Mouse (Mus musculus) spleen, embryonic (tissue): ENCODE results near the gene Copb1.

ENCODE experiments used
- CTCF ChIA-PET: fragments of 350-600 bp; sonication (Branson Sonifier 250); formaldehyde crosslinking; loops from one replicate; lab custom pipeline; 2022; lab: Charles Lee

The Copb1 gene

GRCm38 (mm10) chr7:114253885-114254833 lies at the start of gene Copb1:
TSS of gene Copb1 (minus strand) at chr7:114254711.
- CTCF ChIA-PET = interaction anchor here (0.6 to 1.1 kb wide), 3 partner anchors 9 to 25 kb away, joined by 3 to 5 read pairs (median 3); no protein-coding TSS in a partner anchor

DNA sequence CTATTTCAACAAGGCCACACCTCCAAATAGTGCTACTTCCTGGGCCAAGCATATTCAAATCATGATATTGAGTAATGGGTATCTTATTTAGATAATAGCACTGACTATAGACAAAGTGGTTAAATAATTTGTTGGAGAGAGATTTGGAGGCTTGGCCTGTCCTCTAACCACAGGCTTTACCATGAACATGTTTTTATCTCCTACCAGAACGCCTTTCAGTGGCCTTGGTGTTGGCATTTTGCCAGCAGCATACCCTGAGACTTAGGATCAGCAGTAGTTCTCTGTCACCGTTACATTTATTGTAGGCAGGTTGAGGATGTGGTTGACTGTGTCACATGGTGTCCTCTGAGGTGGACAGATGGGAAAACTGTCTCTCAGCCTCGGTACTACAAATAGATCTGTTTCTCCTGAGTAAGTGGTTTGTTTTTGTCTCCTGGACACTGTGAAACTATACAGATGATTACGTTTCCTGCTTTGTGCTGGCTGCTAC lies 46.8 kb upstream of the Copb1 start:
- CTCF ChIA-PET = no interaction called here

- CTCF ChIA-PET = no interaction called here
Measured at GRCm38 (mm10) chr7:114300782-114301181, 46.3 kb upstream of the Copb1 start.

GRCm38 (mm10) chr7:114299247-114299646 lies 44.7 kb upstream of the Copb1 start:
- CTCF ChIA-PET = no interaction called here

DNA sequence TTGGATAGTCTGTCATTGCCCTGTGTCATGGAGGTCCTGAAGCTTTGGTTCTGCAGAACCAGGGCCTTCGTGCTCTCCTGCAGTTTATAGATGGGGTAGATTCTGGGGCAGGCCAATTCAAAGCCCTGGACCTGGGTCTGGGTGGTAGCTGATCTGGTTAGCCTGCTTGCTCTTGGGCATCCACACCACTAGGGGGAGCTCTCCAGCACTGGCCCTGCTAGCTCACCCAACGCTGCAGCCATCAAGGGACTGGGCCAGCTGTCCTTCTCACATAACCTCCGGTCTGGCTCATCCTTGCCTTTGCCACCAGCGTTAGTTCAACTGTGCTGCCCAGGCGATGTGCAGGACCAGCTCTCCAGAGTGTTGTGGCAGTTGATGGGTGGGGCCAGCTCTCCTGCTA lies 40.2 kb upstream of the Copb1 start:
- CTCF ChIA-PET = interaction anchor here (0.5 to 0.6 kb wide), 2 partner anchors 10 to 60 kb away, joined by 3 read pairs; no protein-coding TSS in a partner anchor

DNA sequence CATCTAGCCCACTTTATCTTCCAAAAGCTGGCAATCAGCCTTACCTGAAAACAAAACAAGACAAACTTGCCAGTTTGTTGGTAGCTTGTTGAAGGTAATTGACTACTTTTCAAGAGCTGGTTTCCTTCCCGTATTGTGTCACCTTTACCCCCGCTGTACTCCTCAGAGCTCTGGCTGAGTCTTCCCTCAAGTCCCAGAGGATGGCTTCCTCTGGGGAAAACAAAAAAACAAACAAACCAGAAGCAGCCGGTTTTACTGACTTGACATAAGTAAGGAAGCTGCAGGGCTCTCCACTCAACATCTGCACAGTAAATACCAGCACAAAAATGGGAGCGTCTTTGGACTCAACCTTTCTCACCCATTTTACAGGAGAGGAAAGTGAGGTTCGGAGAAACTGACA lies 39.4 kb upstream of the Copb1 start:
- CTCF ChIA-PET = interaction anchor here (0.6 kb wide), 2 partner anchors 92 to 194 kb away, joined by 4 to 8 read pairs; no protein-coding TSS in a partner anchor

DNA sequence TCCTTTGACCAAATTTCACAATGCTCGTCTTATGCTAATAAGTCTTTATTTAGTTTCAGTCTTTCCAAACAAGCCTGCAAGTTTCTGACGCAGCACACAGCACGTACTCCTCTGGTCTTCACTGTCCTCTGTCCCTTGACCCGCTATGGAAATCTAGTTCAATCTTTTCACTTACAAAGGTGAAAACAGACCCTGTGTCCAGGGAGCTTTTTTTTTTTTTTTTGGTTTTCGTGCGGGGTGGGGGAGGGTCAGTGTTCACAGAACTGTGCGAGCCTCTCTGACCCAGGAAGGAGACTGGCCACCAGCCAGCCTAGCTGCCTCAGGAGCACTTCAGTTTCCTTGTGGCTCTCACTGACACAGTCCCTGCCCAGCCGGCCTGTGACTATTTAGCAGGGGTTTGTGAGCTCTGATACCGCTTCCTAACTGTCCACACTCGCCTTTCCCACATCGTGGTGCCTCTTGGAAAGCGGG lies 38.0 kb upstream of the Copb1 start:
- CTCF ChIA-PET = interaction anchor here (0.5 to 1.7 kb wide), 7 partner anchors 23 to 1235 kb away, joined by 3 to 6 read pairs (median 4); no protein-coding TSS in a partner anchor

GRCm38 (mm10) chr7:114291461-114292335 lies 37.2 kb upstream of the Copb1 start:
- CTCF ChIA-PET = interaction anchor here (0.5 to 1.7 kb wide), 7 partner anchors 11 to 190 kb away, joined by 3 to 6 read pairs (median 4); no protein-coding TSS in a partner anchor

- CTCF ChIA-PET = interaction anchor here (0.6 to 1.7 kb wide), 2 partner anchors 10 to 162 kb away, joined by 3 to 4 read pairs; no protein-coding TSS in a partner anchor
Measured at GRCm38 (mm10) chr7:114290078-114290506, 35.6 kb upstream of the Copb1 start.

DNA sequence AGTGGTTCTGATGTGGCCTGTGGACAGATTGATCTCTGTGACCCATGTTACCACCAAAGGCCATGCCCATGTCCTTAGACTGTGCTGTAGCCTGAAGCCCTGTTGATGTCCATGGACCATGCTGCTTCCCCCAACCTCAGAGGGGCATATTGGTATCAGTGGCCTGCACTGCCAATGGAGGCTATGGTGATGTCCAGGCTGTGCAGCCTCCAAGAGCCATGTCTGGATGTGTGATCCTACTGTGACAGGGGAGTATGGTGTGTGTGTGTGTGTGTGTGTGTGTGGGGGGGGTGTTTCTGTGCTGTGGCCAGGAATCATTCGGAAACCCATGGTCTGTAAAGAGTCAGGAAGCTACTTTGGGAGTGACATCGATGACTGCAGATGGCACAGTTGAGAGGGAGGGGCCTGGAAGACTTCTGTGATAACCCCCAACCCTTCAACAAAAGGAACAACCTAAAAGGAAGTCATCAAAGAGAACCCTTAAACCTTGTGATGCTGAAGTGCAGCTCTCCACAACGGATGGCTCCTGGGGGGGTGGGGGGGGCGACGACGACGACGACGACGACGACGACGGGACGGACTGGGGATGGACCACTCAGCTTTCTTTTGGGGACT lies 29.9 kb upstream of the Copb1 start:
- CTCF ChIA-PET = interaction anchor here (0.6 to 0.7 kb wide), 4 partner anchors 10 to 165 kb away, joined by 3 to 5 read pairs (median 4); no protein-coding TSS in a partner anchor

DNA sequence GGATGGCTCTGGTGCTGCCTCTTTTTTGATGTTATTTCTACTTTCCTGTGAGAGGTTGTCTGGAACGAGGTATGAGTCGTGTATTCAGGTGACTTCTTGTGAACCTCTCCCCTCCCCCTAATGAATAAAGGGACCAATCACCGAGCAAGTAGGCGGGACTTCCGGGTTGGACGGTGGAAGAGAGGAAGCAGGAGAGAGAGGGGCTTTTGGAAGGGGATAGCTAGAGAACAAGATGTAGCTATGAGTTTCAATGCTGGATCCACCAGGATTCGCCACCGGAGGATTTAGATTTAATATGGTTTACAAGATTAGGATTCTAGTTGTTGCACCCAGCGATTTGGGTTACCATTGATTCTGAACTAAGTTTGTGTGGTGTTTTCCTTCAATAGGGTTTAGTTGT lies 28.5 kb upstream of the Copb1 start:
- CTCF ChIA-PET = interaction anchor here (1.0 kb wide), 1 partner anchor 32 kb away, joined by 3 read pairs; no protein-coding TSS in a partner anchor

DNA sequence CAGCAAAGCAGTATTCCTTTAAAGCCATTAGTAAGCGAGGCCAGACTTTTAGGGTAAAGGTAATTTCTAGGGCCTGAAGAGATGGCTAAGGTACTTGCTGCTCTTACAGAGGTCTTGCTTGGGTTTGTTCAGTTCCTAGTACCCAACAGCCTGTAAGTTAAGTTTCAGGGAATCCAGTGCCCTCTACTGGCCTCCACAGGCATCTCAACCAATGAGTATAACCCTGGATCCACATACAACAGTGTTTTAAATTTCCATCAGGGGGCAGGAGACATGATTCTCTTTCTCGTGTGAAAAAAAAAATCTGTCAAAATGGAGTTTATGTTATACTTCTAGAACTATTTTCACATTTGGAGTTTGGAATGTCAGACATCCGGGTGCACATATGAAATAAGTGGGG lies 27.2 kb upstream of the Copb1 start:
- CTCF ChIA-PET = no interaction called here

GRCm38 (mm10) chr7:114276005-114276752 lies 21.7 kb upstream of the Copb1 start, which contains the start of gene Psma1:
TSS of gene Psma1 (minus strand) at chr7:114276118.
- CTCF ChIA-PET = interaction anchor here (1.4 kb wide), 1 partner anchor 139 kb away, joined by 4 read pairs; the partner anchor contains the start of gene Pde3b

- CTCF ChIA-PET = interaction anchor here (0.6 to 1.4 kb wide), 3 partner anchors 140 to 761 kb away, joined by 4 to 15 read pairs (median 5); partner anchors contain the start of gene Pde3b
Measured at GRCm38 (mm10) chr7:114275372-114276004, 21.0 kb upstream of the Copb1 start.

GRCm38 (mm10) chr7:114268446-114268845 lies 13.9 kb upstream of the Copb1 start:
- CTCF ChIA-PET = no interaction called here

GRCm38 (mm10) chr7:114251684-114252083 lies 2.8 kb downstream of the Copb1 start:
- CTCF ChIA-PET = interaction anchor here (0.6 to 0.8 kb wide), 4 partner anchors 20 to 150 kb away, joined by 3 to 6 read pairs (median 4); no protein-coding TSS in a partner anchor

GRCm38 (mm10) chr7:114233980-114234379 lies 20.5 kb downstream of the Copb1 start:
- CTCF ChIA-PET = interaction anchor here (0.7 kb wide), 1 partner anchor 61 kb away, joined by 3 read pairs; no protein-coding TSS in a partner anchor

DNA sequence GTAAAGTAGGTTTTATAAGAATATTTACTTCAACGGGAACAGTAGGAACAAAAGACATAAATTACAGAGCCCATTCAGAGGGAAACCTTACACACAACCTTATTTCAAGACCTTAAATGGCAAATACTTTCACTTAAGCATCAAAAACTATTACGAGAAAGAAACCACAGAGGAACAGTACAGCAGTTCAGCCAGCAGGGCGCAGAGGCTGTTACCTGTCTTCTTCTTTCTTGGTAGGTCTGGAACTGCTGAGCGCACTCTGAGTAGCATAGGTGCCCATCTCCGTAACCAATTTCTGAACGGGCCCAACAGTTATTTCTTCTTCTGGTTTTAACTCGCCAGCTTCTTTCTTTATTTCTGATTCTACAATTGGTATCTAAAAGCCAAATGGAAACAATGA lies 21.5 kb downstream of the Copb1 start:
- CTCF ChIA-PET = no interaction called here

GRCm38 (mm10) chr7:114231857-114232256 lies 22.7 kb downstream of the Copb1 start:
- CTCF ChIA-PET = no interaction called here
